Mouse (Mus musculus): ENCODE data around the gene Klra1.
"Not testable (repeated sequence)": the region's sequence is repeated elsewhere in the genome, so short reads cannot be mapped to it uniquely, and the experiment has no call there.

Gene Klra1

DNA sequence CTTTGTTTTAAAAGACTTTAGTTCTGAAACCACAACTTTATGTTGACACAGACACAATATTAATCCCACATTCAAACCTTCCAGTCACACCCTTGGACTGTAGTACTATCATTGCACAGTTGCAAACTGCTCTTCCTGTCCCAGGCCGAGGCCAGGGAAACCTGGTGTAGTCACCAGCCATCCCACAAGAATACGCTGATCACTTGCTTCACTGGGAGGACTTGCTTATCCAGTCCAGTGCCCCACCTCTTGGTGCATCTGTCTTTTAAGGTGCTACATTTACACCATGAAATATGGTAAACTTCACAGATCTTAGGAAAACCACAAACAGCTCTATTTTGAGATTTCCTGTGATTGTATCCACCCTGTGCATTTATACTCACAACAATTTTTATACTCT lies at the start of gene Klra1:
Klra1 (minus strand) TSS at position 125 of the 400 bp plus-strand sequence.
- no peak for DNase-seq (ENCODE audit: low read depth, low spot score)

DNA sequence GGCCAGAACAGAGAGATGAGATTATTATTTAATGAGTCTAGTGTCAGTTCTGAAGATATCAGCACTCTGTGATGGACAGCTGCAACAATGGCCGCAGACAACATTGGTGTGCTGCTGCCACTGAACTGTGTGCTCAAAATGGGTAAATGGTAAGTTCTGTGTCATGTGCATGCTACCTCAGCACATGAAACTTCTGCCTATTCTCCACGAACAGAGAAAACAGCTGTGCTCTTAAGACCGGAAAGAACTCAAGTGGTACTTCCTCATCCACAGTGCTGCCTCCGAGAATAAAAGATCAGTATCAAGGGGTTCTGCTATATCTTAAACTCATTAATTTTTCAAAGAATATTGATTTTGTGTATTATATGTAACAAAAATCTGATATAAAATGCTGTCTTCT lies 42.8 kb upstream of the Klra1 start:
- DNase-seq (ENCODE audit: low read depth, low spot score): no peak

DNA sequence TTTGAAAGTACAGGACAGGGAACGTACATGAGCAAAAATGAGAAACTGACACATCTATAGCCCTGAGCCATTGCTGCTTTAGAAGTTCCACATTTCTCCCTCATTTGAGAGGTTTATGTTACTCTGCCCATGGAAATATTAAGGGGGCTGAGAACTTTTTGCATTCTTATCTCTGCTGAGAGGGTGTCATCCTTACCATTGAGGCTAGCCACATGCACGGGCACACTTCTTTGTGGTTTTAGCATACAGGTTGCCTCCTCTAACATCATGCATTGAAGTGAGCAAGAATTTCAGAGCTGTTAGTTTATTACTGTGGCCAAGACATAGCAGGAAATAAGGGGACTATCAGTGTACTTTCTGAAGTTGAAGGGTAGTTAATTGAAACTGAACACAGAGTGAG lies 32.5 kb upstream of the Klra1 start:
- DNase-seq (ENCODE audit: low read depth, low spot score): no peak

DNA sequence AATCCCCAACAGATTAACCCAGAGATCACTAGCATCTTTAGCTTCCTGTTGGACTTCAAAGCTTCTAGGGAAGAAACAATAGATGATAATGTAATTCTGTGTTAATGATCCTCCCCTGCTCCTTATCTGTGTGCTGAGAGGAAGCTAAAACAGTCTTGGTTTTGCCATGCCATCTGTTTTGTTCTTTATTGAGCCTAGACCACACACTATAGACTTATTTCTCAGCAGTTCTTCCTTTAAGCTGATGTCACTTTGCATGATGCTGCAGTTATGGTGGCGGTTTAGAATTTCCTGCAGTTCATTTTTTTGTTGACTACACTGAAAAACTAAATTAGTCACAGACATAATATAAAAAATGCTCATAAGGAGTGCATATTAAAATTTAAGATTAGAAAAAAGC lies 18.2 kb upstream of the Klra1 start:
- no peak for DNase-seq (ENCODE audit: low read depth, low spot score)

DNA sequence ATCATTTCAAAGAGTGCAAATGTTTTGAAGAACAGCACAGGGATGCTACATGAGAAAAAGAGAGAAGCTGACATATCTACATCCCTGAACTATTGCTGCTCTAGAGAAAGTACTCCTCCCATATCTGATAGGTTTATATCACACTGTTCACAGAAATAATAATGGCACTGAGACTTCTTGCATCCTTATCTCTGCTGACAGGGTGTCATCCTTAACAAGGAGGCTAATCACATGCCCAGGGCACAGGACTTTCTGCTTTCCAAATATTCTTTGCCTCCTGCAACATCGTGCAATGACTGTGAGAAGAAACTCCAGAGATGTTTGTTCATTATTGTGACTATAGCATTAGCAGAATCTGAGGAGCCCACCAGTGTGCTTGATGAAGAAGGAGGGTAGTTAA lies 871 bp downstream of the Klra1 start:
- no peak for DNase-seq (ENCODE audit: low read depth, low spot score)

DNA sequence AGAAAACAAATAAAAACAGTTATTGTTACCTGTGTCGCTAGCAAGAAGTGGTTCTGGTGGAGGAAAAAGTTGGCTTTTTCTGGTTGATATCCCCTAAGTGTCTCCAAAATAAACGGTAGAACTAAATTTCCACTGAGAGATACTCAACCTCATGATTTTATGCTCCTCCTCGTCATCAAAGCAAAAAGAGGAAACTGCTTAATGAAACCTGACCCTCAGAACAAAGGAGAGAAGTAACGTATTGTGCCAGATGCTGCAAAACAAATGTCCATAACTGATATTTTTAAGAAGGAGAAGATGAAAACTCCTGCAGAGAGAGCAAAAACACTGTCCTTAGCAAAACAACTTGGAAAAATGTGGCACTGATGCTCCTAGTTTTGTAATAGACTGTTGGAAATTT lies 4.3 kb downstream of the Klra1 start:
- no peak for DNase-seq (ENCODE audit: low read depth, low spot score)

DNA sequence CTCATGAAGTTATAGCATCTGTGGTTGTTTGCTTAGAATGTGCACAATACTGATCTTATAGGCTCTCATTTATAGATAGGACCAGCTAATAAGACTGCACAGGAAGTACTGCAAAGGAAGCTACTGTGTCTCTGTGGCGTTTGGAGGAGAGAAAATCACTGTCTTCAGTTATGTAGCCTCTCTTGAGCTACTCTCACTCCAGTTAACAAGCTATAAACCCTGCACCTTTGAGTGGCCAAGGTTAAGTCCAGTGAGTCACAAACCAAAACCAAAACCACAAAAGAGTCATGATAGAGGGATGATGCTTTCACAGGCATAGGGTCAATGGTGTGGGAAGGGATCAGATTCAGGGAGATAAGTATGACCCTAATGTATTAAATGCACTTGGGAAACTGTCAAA lies 41.3 kb downstream of the Klra1 start:
- not testable (repeated sequence) for DNase-seq (ENCODE audit: low read depth, low spot score)

DNA sequence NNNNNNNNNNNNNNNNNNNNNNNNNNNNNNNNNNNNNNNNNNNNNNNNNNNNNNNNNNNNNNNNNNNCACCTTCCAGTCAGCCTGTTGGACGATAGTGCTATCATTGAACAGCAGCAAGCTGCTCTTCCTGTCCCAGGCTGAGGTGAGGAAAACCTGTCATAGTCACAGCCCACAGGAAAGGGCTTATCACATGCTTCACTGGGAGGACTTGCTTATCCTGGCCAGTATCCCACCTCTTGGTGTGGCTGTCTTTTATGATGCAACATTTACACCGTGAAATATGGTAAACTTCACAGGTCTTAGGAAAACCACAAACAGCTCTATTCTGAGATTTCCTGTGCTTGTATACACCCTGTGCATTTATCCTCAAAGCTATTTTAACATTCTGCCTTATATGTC lies 44.7 kb downstream of the Klra1 start:
- DNase-seq (ENCODE audit: low read depth, low spot score): not testable (repeated sequence)

DNA sequence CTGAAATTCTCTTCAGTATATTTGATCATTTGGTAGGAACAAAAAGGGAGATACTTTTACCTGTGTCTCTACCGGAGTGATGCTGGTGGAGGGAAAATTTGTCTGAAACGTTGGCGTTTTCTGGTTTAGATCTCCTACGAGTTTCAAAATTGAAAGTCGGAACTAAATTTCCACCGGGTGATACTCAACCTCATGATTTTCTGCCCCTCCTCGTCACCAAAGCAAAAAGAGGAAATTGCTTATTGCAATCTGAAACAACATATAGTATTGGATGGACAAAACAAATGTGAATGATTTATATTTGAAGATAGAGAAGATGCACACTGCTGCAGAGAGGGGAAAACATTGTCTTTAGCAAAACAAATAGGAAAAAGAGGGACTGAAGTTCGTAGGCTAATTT lies 49.3 kb downstream of the Klra1 start, which contains the start of gene Klra3:
Klra3 (minus strand) TSS at position 164 of the 400 bp plus-strand sequence.
- no peak for DNase-seq (ENCODE audit: low read depth, low spot score)

All from 3T3-L1 (cell line).